Mouse (Mus musculus): ENCODE measurements around the gene Tjap1.

Tjap1 gene

DNA sequence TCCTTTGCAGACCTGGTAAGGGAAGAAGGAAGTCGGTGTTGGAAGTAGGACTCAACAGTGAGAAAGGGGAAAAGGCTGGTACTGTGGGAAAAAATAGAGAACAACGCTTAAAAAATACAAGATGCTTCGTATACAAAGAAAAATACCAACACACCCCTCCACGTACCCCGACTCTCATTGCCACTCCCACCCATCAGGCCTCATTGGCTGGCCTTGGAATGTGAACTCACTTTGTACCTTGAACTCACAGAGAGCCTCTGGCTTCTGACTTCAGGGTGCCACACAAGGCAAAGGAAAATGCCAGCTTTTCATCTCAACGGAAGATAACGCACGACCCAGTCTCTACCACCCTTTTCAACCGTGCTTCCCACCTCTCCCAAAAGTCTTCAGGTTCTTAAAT is 314 bp upstream of the Tjap1 start:
- no peak for DNase-seq (ENCODE audit: low read depth, low spot score)

DNA sequence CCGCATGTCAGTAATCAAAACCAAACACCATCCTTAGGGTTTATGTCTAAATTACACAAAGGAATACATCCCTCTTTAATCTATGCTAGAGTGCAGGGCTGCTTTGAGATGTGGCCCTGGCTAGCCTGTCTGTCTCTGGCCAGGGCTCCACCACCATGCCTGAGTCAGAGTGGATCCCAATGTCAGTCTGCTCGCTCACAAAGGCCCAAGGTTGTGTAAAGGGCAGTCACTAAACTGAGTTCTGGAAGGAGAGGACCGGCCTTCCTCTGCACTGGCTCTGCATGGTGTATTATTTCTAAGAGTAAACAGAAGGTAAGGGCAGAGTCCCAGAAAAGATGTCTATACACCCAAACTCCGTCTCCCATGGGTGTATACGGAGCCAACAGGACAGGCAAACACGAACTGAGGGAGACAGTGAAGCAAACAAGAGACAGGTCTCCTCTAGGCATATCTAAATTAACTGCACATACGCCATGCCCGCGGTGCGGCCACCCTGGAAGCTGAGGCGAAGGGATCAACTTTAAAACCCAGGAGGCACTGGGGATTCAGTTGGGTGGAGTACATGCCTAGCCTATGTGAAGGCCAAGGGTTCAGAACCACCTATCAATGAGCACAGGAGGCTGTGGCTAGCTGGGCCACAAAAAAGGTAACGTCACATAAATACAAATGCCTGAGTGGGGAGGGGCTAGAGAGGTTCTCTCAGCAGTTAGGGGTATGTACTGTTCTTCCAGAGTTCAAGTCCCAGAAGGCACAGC is 4.6 kb downstream of the Tjap1 start:
- no peak for DNase-seq (ENCODE audit: low read depth, low spot score)

- no peak for DNase-seq (ENCODE audit: low read depth, low spot score)
These were observed 5.2 kb downstream of the Tjap1 start for GRCm38 (mm10) chr17:46277586-46277985.

DNA sequence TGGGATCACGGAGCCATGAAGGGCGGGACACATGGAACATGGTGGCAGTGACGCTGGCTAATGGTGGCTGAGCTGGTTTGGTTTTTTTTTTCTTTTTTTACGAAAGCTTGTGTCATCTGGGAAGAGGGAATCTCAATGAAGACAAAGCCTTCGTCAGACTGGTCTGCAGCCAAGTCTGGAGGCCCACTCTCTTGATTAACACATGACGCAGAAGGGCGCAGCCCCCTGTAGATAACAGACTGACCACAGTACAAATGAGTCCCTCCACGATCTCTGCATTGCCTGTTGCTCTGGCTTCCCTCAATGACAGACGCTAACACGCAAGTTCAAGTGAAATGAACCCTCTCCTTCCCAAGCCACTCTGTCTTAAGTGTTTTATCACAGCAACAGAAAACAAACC is 7.3 kb downstream of the Tjap1 start:
- no peak for DNase-seq (ENCODE audit: low read depth, low spot score)

DNA sequence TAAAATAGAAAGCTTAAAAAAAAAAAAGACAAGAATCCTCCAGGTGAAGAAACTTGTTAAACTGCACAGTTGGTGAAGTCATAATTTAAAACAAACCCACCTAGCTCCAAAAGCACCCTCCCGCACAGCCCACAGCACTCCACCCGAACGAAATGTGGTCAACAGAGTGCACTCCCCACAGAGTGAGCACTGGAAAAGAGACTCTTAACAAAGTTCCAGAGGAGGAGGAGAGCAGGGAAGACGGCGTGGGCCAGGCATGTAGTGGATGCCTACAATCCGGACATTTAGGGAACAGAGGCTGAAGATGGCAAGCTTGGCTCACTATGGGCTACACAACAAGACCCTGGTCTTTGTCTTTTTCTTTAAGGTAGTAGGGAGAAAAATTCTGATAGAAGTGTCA is 7.8 kb downstream of the Tjap1 start:
- no peak for DNase-seq (ENCODE audit: low read depth, low spot score)

GRCm38 (mm10) chr17:46274465-46274864 is 8.4 kb downstream of the Tjap1 start:
- no peak for DNase-seq (ENCODE audit: low read depth, low spot score)

GRCm38 (mm10) chr17:46273803-46274236 is 9.0 kb downstream of the Tjap1 start:
- DNase-seq (ENCODE audit: low read depth, low spot score) = no peak

DNA sequence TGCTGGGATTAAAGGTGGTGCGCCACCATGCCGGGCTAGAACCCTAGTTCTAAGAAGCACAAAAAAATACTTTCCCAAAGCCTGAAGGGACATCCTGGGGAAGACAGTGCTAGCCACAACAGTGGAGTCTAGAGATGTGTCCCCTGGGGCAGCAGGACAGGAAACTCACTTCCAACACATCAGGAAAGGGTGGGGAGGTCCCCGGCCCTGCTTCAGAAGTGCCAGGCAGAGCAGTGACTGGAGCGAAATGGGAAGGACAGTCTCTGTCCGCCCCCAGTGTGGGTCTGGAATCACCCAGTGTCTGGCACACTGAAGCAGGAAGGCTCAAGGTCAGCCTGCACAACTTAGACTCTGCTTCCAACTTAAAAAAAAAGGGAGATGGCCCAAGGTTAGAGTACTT is 10.2 kb downstream of the Tjap1 start:
- DNase-seq (ENCODE audit: low read depth, low spot score) = no peak

- DNase-seq (ENCODE audit: low read depth, low spot score) = no peak
These were observed 10.8 kb downstream of the Tjap1 start for GRCm38 (mm10) chr17:46272058-46272457.

DNA sequence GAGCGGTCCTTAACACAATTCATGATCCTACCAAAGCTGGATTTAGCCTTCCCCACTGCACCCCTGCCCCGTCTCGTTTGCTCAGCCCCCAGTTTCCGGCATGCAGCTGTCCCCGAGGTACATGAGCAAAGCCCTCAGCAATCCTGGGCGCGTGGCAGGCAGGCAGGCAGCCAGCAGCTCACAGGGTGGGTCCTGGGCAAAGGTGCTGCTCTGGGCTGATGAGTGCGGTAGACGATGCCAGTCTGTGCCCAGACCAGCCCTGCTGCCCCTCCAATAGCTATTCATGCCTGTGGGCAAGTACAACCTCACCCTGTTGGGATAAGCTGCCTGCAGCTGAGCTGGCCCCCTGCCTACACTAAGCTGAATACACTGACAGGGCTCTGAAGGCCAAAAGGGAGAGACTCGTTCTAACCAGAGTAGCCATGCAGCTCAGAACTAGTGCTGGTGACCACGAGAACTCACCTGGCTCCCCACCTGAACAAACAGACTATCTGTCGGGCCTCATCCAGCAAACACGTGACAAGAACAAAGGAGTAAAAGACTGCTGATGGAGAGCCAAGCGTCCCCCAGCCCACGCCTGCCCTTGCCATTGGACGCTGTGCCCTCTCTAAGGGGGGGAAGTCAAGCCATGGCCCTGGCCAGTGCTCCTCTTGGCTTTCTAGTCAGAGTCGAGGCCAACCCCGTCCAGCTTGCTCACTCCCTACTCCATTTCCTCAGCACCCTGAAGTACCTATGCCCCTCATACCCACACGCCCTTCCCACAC is 12.9 kb downstream of the Tjap1 start:
- DNase-seq (ENCODE audit: low read depth, low spot score) = no peak

DNA sequence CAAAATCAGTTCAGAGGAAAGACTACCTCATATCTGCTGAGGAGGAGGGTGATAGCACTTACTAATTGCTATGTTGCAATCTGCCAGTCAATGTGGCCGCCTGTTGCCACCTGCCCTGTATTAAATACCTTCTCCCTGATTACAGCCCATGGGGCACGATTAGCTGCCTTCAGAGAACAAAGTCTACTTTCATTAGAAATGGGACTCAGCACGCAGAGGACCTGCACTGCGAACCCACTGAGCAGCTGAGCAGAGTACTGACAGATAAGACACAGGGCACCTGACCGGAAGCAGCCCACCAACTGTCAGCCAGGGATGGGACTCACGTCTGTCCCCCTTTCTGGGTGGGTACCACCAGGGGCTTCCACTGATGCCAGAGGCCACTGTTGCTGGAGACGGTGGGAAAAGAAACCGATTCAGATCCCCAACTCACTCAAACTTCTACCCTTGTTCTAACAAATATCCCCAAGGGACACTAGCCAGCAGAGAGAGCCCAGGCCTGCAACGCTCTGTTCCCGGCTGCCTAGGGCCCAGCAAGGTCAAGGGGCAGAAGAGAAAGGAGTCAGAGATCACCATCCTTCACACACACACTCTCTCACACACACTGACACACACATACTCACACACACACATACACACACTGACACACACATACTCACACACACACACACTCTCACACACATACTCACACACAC is 14.7 kb downstream of the Tjap1 start:
- no peak for DNase-seq (ENCODE audit: low read depth, low spot score)

GRCm38 (mm10) chr17:46267511-46267910 is 15.3 kb downstream of the Tjap1 start:
- DNase-seq (ENCODE audit: low read depth, low spot score) = no peak

DNA sequence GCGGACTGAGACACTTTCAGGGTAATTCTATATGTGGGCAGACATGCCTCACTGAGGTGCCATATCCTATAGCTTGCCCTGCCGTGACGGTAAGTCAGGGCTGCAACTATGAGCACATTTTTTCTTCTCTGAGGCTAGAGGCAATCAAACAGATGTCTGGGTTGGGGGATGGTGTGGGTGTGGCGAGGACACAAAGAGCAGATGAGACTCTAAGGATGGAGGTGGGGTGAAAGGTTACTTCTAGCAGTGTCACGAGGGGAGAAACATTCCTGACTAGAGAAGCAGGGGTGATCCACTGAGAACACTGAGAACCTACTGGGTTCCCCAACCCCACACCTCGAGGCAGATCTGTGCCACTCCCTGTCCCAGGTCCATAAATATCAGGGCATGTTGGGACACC is 15.8 kb downstream of the Tjap1 start:
- DNase-seq (ENCODE audit: low read depth, low spot score) = no peak

DNA sequence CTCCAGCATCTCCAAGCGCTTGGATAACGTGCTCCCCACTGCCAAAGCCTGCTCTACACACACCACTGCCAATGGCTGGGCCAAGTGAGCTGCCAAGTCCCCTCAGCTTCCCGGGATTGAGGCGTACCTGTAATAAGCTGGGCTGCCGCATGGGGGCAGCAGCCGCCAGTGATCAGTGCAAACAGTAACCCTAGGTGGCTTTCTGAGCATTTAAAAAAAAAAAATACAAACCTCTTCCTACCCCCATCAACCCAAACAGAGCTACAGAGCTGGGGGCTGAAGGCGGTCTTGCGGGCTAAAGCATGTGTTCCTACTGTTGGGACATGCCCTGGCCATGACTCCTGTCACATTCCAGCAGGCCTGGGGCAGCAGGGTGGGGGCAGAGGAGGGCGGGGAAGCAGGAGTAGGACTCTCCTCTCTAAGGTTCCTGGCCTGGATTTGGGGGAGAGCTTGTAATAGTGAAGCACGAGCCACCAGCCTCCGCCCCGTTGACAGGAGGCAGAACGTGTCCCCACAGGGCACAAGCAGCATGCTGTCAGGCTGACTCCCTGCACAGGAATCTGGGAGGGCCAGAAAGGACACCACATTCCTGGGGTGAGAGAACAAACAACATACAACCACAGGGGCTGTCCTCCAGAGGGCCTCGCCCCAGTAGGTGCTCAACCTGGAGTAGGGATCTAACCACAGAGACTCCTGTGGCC is 16.8 kb downstream of the Tjap1 start:
- peak; percentile 71 for DNase-seq (ENCODE audit: low read depth, low spot score)

DNA sequence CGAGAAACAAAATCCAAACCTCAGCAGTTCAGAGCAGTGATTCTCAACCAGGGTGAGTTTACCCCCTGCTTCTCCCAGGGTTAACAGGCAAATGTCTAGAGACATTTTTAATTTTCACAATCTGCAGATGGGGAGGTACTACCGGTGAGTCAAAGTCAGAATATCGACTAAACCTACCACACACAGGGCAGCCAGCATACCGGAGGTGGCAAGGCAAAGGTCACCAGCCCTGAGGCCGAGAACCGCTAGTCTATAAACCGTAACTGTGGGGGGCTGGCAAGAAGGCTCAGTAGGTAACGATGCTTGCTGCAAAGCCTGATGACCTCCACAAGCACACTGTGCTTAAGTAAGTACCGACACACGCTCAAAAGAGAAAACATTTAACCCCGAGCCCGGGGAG is 17.3 kb downstream of the Tjap1 start:
- no peak for DNase-seq (ENCODE audit: low read depth, low spot score)

DNA sequence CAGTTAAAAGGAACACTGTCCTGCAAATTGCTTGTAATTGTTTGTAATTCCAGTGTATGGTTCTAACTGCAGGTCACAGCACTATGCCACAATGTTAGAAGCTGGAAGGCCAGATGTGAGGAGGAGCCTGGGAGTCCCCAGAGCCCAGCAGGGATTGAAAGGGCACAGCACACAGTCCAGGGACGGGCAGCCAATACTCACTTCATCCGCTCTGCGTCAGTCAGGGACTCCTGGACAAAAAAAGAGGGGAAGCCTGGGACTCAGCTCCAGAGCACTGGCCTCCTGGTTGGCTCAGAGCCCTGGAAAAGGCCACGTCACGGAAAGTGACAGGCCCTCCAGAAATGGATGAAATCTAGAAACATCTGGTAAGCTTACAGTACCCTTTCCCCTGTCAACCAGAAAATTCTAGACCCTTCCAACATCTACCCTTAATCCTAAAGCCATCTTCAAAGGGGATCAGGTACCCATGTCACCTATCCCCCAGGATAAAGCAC is 20.6 kb downstream of the Tjap1 start:
- no peak for DNase-seq (ENCODE audit: low read depth, low spot score)

DNA sequence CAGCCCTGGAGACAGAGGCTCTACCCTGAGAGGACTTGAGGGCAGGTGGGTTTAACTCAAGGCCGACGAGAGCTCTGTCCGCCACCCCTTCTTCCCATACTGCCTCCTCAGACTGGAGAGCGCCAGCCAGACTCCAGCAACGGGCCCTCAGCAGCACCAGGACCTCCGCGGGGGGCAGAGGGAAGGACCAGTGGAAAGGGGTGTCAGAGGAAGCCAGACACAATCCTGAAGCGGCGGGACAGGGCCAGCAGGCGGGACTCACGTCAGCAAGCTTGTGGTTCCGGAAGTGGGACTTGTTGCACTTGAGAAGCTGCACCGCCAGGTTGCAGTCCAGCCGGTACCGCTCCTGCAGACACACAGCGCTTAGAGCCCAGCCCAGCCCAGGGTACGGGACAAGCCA is 23.2 kb downstream of the Tjap1 start:
- DNase-seq (ENCODE audit: low read depth, low spot score) = no peak

- DNase-seq (ENCODE audit: low read depth, low spot score) = no peak
These were observed 24.4 kb downstream of the Tjap1 start for GRCm38 (mm10) chr17:46258279-46259053.

GRCm38 (mm10) chr17:46255147-46255546 is 27.7 kb downstream of the Tjap1 start:
- no peak for DNase-seq (ENCODE audit: low read depth, low spot score)

- no peak for DNase-seq (ENCODE audit: low read depth, low spot score)
These were observed 28.7 kb downstream of the Tjap1 start for GRCm38 (mm10) chr17:46254106-46254505.

Data from ES-CJ7 (cell line).